Mouse (Mus musculus) C2C12 (cell line): Measurements from ENCODE around the gene Cyb561d2.

Source experiments
- CTCF ChIP-seq: IDR thresholded peaks from one replicate; pipeline ENCODE4 v1.5.1; 2011; ENCODE audit not compliant: control insufficient read depth, insufficient read depth, insufficient read length
- MAX ChIP-seq: IDR thresholded peaks from one replicate; pipeline ENCODE4 v1.6.1; 2011; ENCODE audit warnings: mild to moderate bottlenecking, control low read depth
- MYOG ChIP-seq: IDR thresholded peaks from one replicate; pipeline ENCODE4 v1.6.1; 2011; ENCODE audit not compliant: control insufficient read depth, insufficient read length; ENCODE audit errors: extremely low read depth
- USF1 ChIP-seq: IDR thresholded peaks from one replicate; pipeline ENCODE4 v1.6.1; 2011; ENCODE audit warnings: low read depth, mild to moderate bottlenecking, control low read depth, moderate library complexity

DNA sequence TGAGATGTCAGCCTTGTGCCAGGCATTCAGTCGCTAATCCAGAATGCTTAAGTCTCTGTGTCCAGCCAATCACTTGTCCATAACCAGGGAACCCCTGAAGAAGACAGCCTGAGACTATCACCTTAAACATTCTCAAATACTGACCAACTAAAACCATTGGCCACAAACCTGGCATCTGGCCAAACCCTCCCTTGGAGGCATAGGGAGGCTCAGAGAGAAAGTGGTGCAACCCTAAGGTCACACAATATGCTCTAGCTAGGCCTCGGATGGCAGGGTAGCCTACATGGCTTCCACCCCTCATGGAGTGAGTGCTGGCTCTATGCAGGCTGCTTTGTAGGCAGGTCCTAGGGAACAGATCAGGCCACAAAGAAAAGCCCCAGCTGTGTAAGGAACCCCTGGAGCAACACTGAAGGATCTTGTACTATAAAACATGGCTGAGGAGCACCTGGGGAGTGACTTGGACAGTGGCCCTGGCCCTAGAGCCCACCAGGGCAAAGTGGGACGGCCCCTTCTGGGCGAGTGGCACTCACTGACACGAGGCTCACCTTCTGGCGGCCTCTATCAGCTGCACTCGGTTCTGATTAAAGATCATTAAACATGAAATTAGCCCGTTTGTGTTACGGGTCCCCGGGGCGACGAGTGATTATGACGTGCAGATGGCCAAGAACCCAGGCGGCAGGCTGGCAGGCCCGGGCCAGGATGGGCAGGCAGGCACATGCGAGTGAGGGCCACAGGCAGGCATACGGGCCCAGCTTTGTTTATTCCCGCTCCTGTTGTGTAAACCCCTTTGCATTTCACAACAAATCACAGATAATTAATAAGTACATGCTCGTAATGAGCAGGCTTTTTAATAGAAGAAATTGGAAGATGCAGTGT, 37.1 kb downstream of the Cyb561d2 start:
- TF ChIP-seq USF1 (no peak), CTCF (no peak), MYOG (no peak), MAX (no peak)
